Mouse (Mus musculus): Measurements from ENCODE around the gene Gm26920. TPM values are rescaled to one million over a fixed set of nuclear protein-coding genes. Genes with fewer than 3 reads are reported as not detected.

The Gm26920 gene
- polyA plus RNA-seq, 2 experiments: 0.23 TPM; not detected in 1

- Histone ChIP-seq H3K27me3 (ENCODE audit: control insufficient read depth, insufficient read depth, low read length) (no peaks in the 10 kb centered on the region), H3K9me3 (ENCODE audit: control insufficient read depth, low read length) (no peaks in the 10 kb centered on the region), H3K4me1 (replicated peaks; ENCODE audit: control insufficient read depth in 2 of 2, insufficient read depth in 2 of 2, low read length in 1 of 2) (no peaks in the 10 kb centered on the region), H3K4me3 (ENCODE audit: insufficient read depth in 1 of 2, low read depth in 2 of 2, low read length in 2 of 2) (no peak overlapping the region), H3K4me2 (ENCODE audit: low read depth) (no peak overlapping the region), H3K27ac (no peak overlapping the region), H3K9ac (replicated peaks) (no peak overlapping the region), H3K36me3 (replicated peaks; ENCODE audit: control insufficient read depth, insufficient read depth, low read depth) (peaks cover 5% of the 10 kb centered on the region; the same call in 1 of the 2 replicates)
- 74% methylated on average over 10 of the region's 10 CpGs for WGBS (ENCODE audit: insufficient replicate concordance)
- ATAC-seq (ENCODE audit: insufficient read depth) (no peak), DNase-seq (ENCODE audit: low read depth in 3 of 3, low spot score in 3 of 3) (no peak)
- TF ChIP-seq CTCF (IDR thresholded peaks at IDR 0.05; ENCODE audit: low read depth) (no peak), EP300 (IDR thresholded peaks at IDR 0.05; ENCODE audit: low read depth) (no peak)
These were observed 79.5 kb downstream of the Gm26920 start for GRCm38 (mm10) chr7:30010551-30011195.

GRCm38 (mm10) chr7:30009321-30010085 lies 80.7 kb downstream of the Gm26920 start:
- Histone ChIP-seq H3K9me3 (ENCODE audit: control insufficient read depth, low read length) (no peaks in the 10 kb centered on the region), H3K4me1 (replicated peaks; ENCODE audit: control insufficient read depth in 2 of 2, insufficient read depth in 2 of 2, low read length in 1 of 2) (no peaks in the 10 kb centered on the region), H3K4me3 (ENCODE audit: insufficient read depth in 1 of 2, low read depth in 2 of 2, low read length in 2 of 2) (no peak overlapping the region), H3K36me3 (replicated peaks; ENCODE audit: control insufficient read depth, insufficient read depth, low read depth) (peaks cover 2% of the 10 kb centered on the region; the same call in 1 of the 2 replicates), H3K27me3 (ENCODE audit: control insufficient read depth, insufficient read depth, low read length) (no peaks in the 10 kb centered on the region), H3K4me2 (ENCODE audit: low read depth) (no peak overlapping the region), H3K27ac (no peak overlapping the region), H3K9ac (replicated peaks) (no peak overlapping the region)
- WGBS (ENCODE audit: insufficient replicate concordance): 78% methylated on average over 21 of the region's 21 CpGs
- DNase-seq (ENCODE audit: low read depth in 3 of 3, low spot score in 3 of 3) (no peak), ATAC-seq (ENCODE audit: insufficient read depth) (no peak)
- no peak for TF ChIP-seq CTCF (IDR thresholded peaks at IDR 0.05; ENCODE audit: low read depth)
- no peak for TF ChIP-seq EP300 (IDR thresholded peaks at IDR 0.05; ENCODE audit: low read depth)

- no peaks in the 10 kb centered on the region for H3K4me1 ChIP-seq (replicated peaks; ENCODE audit: control insufficient read depth in 2 of 2, insufficient read depth in 2 of 2, low read length in 1 of 2)
- H3K36me3 ChIP-seq (replicated peaks; ENCODE audit: control insufficient read depth, insufficient read depth, low read depth): peaks cover 2% of the 10 kb centered on the region; the same call in 1 of the 2 replicates
- no peaks in the 10 kb centered on the region for H3K9me3 ChIP-seq (ENCODE audit: control insufficient read depth, low read length)
- DNase-seq (ENCODE audit: low read depth in 3 of 3, low spot score in 3 of 3): no peak
- 62% methylated on average over 6 of the region's 6 CpGs for WGBS (ENCODE audit: insufficient replicate concordance)
- no peak for TF ChIP-seq CTCF (IDR thresholded peaks at IDR 0.05; ENCODE audit: low read depth)
- no peak for TF ChIP-seq EP300 (IDR thresholded peaks at IDR 0.05; ENCODE audit: low read depth)
- no peak for ATAC-seq (ENCODE audit: insufficient read depth)
- H3K27ac ChIP-seq: no peak overlapping the region
- no peaks in the 10 kb centered on the region for H3K27me3 ChIP-seq (ENCODE audit: control insufficient read depth, insufficient read depth, low read length)
- no peak overlapping the region for H3K4me2 ChIP-seq (ENCODE audit: low read depth)
- H3K4me3 ChIP-seq (ENCODE audit: insufficient read depth in 1 of 2, low read depth in 2 of 2, low read length in 2 of 2): no peak overlapping the region
- H3K9ac ChIP-seq (replicated peaks): no peak overlapping the region
These were observed 82.1 kb downstream of the Gm26920 start for GRCm38 (mm10) chr7:30008020-30008690.

GRCm38 (mm10) chr7:30007601-30008000 lies 82.6 kb downstream of the Gm26920 start:
- no peaks in the 10 kb centered on the region for H3K4me1 ChIP-seq (replicated peaks; ENCODE audit: control insufficient read depth in 2 of 2, insufficient read depth in 2 of 2, low read length in 1 of 2)
- no peak overlapping the region for H3K4me2 ChIP-seq (ENCODE audit: low read depth)
- no peak overlapping the region for H3K4me3 ChIP-seq (ENCODE audit: insufficient read depth in 1 of 2, low read depth in 2 of 2, low read length in 2 of 2)
- DNase-seq (ENCODE audit: low read depth in 3 of 3, low spot score in 3 of 3) (no peak), ATAC-seq (ENCODE audit: insufficient read depth) (no peak)
- no peak for TF ChIP-seq CTCF (IDR thresholded peaks at IDR 0.05; ENCODE audit: low read depth)
- H3K9ac ChIP-seq (replicated peaks): no peak overlapping the region
- H3K27ac ChIP-seq: no peak overlapping the region
- 74% methylated on average over 1 of the region's 1 CpGs for WGBS (ENCODE audit: insufficient replicate concordance)
- no peaks in the 10 kb centered on the region for H3K27me3 ChIP-seq (ENCODE audit: control insufficient read depth, insufficient read depth, low read length)
- H3K9me3 ChIP-seq (ENCODE audit: control insufficient read depth, low read length): no peaks in the 10 kb centered on the region
- H3K36me3 ChIP-seq (replicated peaks; ENCODE audit: control insufficient read depth, insufficient read depth, low read depth): peaks cover 2% of the 10 kb centered on the region; the same call in 1 of the 2 replicates

Small RNA genes lying within 50 kb of the gene (microRNA-seq; reads per million reads assigned to microRNA genes)
- not detected for gene Gm23368

Other genes with a start within 250 kb of the Gm26920 start
- gene Zfp940, start 236.7 kb downstream of the Gm26920 start, polyA plus RNA-seq (2012; rRNA removed): 0.17 and 0.41 TPM in 2 replicates
- gene Zfp940, start 236.7 kb downstream of the Gm26920 start, polyA plus RNA-seq (2014; fragmentation: Nextera tagmentation; extraction: Ambion mirVana): 0.61 and 1.0 TPM in 2 replicates
- 0.69 and 0.92 TPM in 2 replicates for gene Zfp420, start 230.4 kb downstream of the Gm26920 start, polyA plus RNA-seq (2012; rRNA removed)
- 0.66 and 1.0 TPM in 2 replicates for gene Zfp420, start 230.4 kb downstream of the Gm26920 start, polyA plus RNA-seq (2014; fragmentation: Nextera tagmentation; extraction: Ambion mirVana)
- gene Zfp27, start 183.8 kb downstream of the Gm26920 start, polyA plus RNA-seq (2012; rRNA removed): 1.0 and 1.2 TPM in 2 replicates
- gene Zfp27, start 183.8 kb downstream of the Gm26920 start, polyA plus RNA-seq (2014; fragmentation: Nextera tagmentation; extraction: Ambion mirVana): 1.7 TPM in 2 replicates
- 0.51 and 0.69 TPM in 2 replicates for gene Zfp383, start 182.2 kb downstream of the Gm26920 start, polyA plus RNA-seq (2012; rRNA removed)
- gene Zfp383, start 182.2 kb downstream of the Gm26920 start, polyA plus RNA-seq (2014; fragmentation: Nextera tagmentation; extraction: Ambion mirVana): 0.35 and 0.42 TPM in 2 replicates
- 1.5 and 1.7 TPM in 2 replicates for gene Zfp74, start 136.3 kb downstream of the Gm26920 start, polyA plus RNA-seq (2012; rRNA removed)
- gene Zfp74, start 136.3 kb downstream of the Gm26920 start, polyA plus RNA-seq (2014; fragmentation: Nextera tagmentation; extraction: Ambion mirVana): 0.85 and 1.8 TPM in 2 replicates
- 4.5 and 6.1 TPM in 2 replicates for gene Zfp568, start 106.5 kb downstream of the Gm26920 start, polyA plus RNA-seq (2012; rRNA removed)
- gene Zfp568, start 106.5 kb downstream of the Gm26920 start, polyA plus RNA-seq (2014; fragmentation: Nextera tagmentation; extraction: Ambion mirVana): 7.0 and 8.2 TPM in 2 replicates
- gene Zfp14, start 39.0 kb downstream of the Gm26920 start, polyA plus RNA-seq (2012; rRNA removed): 0.24 and 0.38 TPM in 2 replicates
- gene Zfp14, start 39.0 kb downstream of the Gm26920 start, polyA plus RNA-seq (2014; fragmentation: Nextera tagmentation; extraction: Ambion mirVana): 0.21 and 0.27 TPM in 2 replicates
- 0.22 and 0.50 TPM in 2 replicates for gene Zfp82, start 17.5 kb downstream of the Gm26920 start, polyA plus RNA-seq (2012; rRNA removed)
- 1.2 and 1.8 TPM in 2 replicates for gene Zfp82, start 17.5 kb downstream of the Gm26920 start, polyA plus RNA-seq (2014; fragmentation: Nextera tagmentation; extraction: Ambion mirVana)
- 0.54 and 1.8 TPM in 2 replicates for gene Zfp566, start 117 bp upstream of the Gm26920 start, polyA plus RNA-seq (2012; rRNA removed)
- gene Zfp566, start 117 bp upstream of the Gm26920 start, polyA plus RNA-seq (2014; fragmentation: Nextera tagmentation; extraction: Ambion mirVana): 1.3 and 1.5 TPM in 2 replicates
- 3.7 and 4.8 TPM in 2 replicates for gene Zfp260, start 4.4 kb upstream of the Gm26920 start, polyA plus RNA-seq (2012; rRNA removed)
- gene Zfp260, start 4.4 kb upstream of the Gm26920 start, polyA plus RNA-seq (2014; fragmentation: Nextera tagmentation; extraction: Ambion mirVana): 11.9 and 12.6 TPM in 2 replicates
- 0.26 and 0.66 TPM in 2 replicates for gene Zfp382, start 31.5 kb upstream of the Gm26920 start, polyA plus RNA-seq (2012; rRNA removed)
- 0.32 and 1.5 TPM in 2 replicates for gene Zfp382, start 31.5 kb upstream of the Gm26920 start, polyA plus RNA-seq (2014; fragmentation: Nextera tagmentation; extraction: Ambion mirVana)
- 13.5 and 20.8 TPM in 2 replicates for gene Zfp146, start 79.3 kb upstream of the Gm26920 start, polyA plus RNA-seq (2012; rRNA removed)
- 4.2 and 4.4 TPM in 2 replicates for gene Zfp146, start 79.3 kb upstream of the Gm26920 start, polyA plus RNA-seq (2014; fragmentation: Nextera tagmentation; extraction: Ambion mirVana)
- 3.5 TPM in 2 replicates for gene Cox7a1, start 93.7 kb upstream of the Gm26920 start, polyA plus RNA-seq (2012; rRNA removed)
- gene Cox7a1, start 93.7 kb upstream of the Gm26920 start, polyA plus RNA-seq (2014; fragmentation: Nextera tagmentation; extraction: Ambion mirVana): 5.5 and 7.0 TPM in 2 replicates
- gene Capns1, start 108.4 kb upstream of the Gm26920 start, polyA plus RNA-seq (2012; rRNA removed): 122 and 167 TPM in 2 replicates
- gene Capns1, start 108.4 kb upstream of the Gm26920 start, polyA plus RNA-seq (2014; fragmentation: Nextera tagmentation; extraction: Ambion mirVana): 29.3 and 31.2 TPM in 2 replicates
- 71.8 and 72.4 TPM in 2 replicates for gene Polr2i, start 141.5 kb upstream of the Gm26920 start, polyA plus RNA-seq (2012; rRNA removed)
- gene Polr2i, start 141.5 kb upstream of the Gm26920 start, polyA plus RNA-seq (2014; fragmentation: Nextera tagmentation; extraction: Ambion mirVana): 59.2 and 61.1 TPM in 2 replicates
- 13.1 and 24.4 TPM in 2 replicates for gene Tbcb, start 141.9 kb upstream of the Gm26920 start, polyA plus RNA-seq (2012; rRNA removed)
- 44.8 and 47.1 TPM in 2 replicates for gene Tbcb, start 141.9 kb upstream of the Gm26920 start, polyA plus RNA-seq (2014; fragmentation: Nextera tagmentation; extraction: Ambion mirVana)
- not detected in 2 replicates for gene Ovol3, start 145.3 kb upstream of the Gm26920 start, polyA plus RNA-seq (2012; rRNA removed)
- gene Ovol3, start 145.3 kb upstream of the Gm26920 start, polyA plus RNA-seq (2014; fragmentation: Nextera tagmentation; extraction: Ambion mirVana): not detected in 2 replicates
- 0.03 TPM in 1 of 2 replicates, not detected in the other for gene Thap8, start 189.7 kb upstream of the Gm26920 start, polyA plus RNA-seq (2012; rRNA removed)
- gene Thap8, start 189.7 kb upstream of the Gm26920 start, polyA plus RNA-seq (2014; fragmentation: Nextera tagmentation; extraction: Ambion mirVana): not detected in 2 replicates
- 12.4 and 14.0 TPM in 2 replicates for gene Wdr62, start 190.0 kb upstream of the Gm26920 start, polyA plus RNA-seq (2012; rRNA removed)
- 7.5 and 8.8 TPM in 2 replicates for gene Wdr62, start 190.0 kb upstream of the Gm26920 start, polyA plus RNA-seq (2014; fragmentation: Nextera tagmentation; extraction: Ambion mirVana)
- 1.0 and 2.1 TPM in 2 replicates for gene Clip3, start 201.3 kb upstream of the Gm26920 start, polyA plus RNA-seq (2012; rRNA removed)
- 0.71 and 0.86 TPM in 2 replicates for gene Clip3, start 201.3 kb upstream of the Gm26920 start, polyA plus RNA-seq (2014; fragmentation: Nextera tagmentation; extraction: Ambion mirVana)
- 13.8 and 18.6 TPM in 2 replicates for gene Alkbh6, start 218.3 kb upstream of the Gm26920 start, polyA plus RNA-seq (2012; rRNA removed)
- gene Alkbh6, start 218.3 kb upstream of the Gm26920 start, polyA plus RNA-seq (2014; fragmentation: Nextera tagmentation; extraction: Ambion mirVana): 16.0 and 19.5 TPM in 2 replicates
- gene Syne4, start 224.4 kb upstream of the Gm26920 start, polyA plus RNA-seq (2012; rRNA removed): 11.1 and 12.0 TPM in 2 replicates
- 7.0 and 7.6 TPM in 2 replicates for gene Syne4, start 224.4 kb upstream of the Gm26920 start, polyA plus RNA-seq (2014; fragmentation: Nextera tagmentation; extraction: Ambion mirVana)
- gene E130208F15Rik, start 231.3 kb upstream of the Gm26920 start, polyA plus RNA-seq (2012; rRNA removed): 0.11 and 0.19 TPM in 2 replicates
- gene E130208F15Rik, start 231.3 kb upstream of the Gm26920 start, polyA plus RNA-seq (2014; fragmentation: Nextera tagmentation; extraction: Ambion mirVana): not detected in 2 replicates
- 3.8 and 5.1 TPM in 2 replicates for gene Sdhaf1, start 233.5 kb upstream of the Gm26920 start, polyA plus RNA-seq (2012; rRNA removed)
- gene Sdhaf1, start 233.5 kb upstream of the Gm26920 start, polyA plus RNA-seq (2014; fragmentation: Nextera tagmentation; extraction: Ambion mirVana): 6.7 and 7.0 TPM in 2 replicates